Mouse (Mus musculus): Measurements from ENCODE around the gene Dgki. TPM values are rescaled to one million over a fixed set of nuclear protein-coding genes. Genes with fewer than 3 reads are reported as not detected.
"Not testable (repeated sequence)": the region's sequence is repeated elsewhere in the genome, so short reads cannot be mapped to it uniquely, and the experiment has no call there.

The Dgki gene
- polyA plus RNA-seq, 3 experiments from 2014 or later: 0.17 to 0.75 TPM; not detected in 1

GRCm38 (mm10) chr6:37143867-37144163 lies 156.2 kb downstream of the Dgki start:
- ATAC-seq: no peak

- no peak for ATAC-seq
Observed at GRCm38 (mm10) chr6:37142991-37143866, 156.8 kb downstream of the Dgki start.

- ATAC-seq: no peak
Observed at GRCm38 (mm10) chr6:37138816-37139215, 161.2 kb downstream of the Dgki start.

- no peak for ATAC-seq
Observed at GRCm38 (mm10) chr6:37131257-37131656, 168.7 kb downstream of the Dgki start.

- no peak for ATAC-seq
Observed at GRCm38 (mm10) chr6:37120417-37121154, 179.4 kb downstream of the Dgki start.

GRCm38 (mm10) chr6:37119205-37119604 lies 180.8 kb downstream of the Dgki start:
- no peak for ATAC-seq

- no peak for ATAC-seq
Observed at GRCm38 (mm10) chr6:37113048-37113447, 186.9 kb downstream of the Dgki start.

GRCm38 (mm10) chr6:37106236-37106635 lies 193.7 kb downstream of the Dgki start:
- ATAC-seq: not testable (repeated sequence)

- ATAC-seq: no peak
Observed at GRCm38 (mm10) chr6:37100413-37100812, 199.6 kb downstream of the Dgki start.

GRCm38 (mm10) chr6:37097356-37098155 lies 202.4 kb downstream of the Dgki start:
- peak; percentile 70 for ATAC-seq

GRCm38 (mm10) chr6:37096840-37097305 lies 203.1 kb downstream of the Dgki start:
- no peak for ATAC-seq

- ATAC-seq: no peak
Observed at GRCm38 (mm10) chr6:37089148-37090111, 210.6 kb downstream of the Dgki start.

GRCm38 (mm10) chr6:37082990-37083389 lies 217.0 kb downstream of the Dgki start:
- ATAC-seq: no peak

GRCm38 (mm10) chr6:37072401-37073016 lies 227.5 kb downstream of the Dgki start:
- ATAC-seq: no peak

GRCm38 (mm10) chr6:37069836-37070600 lies 230.0 kb downstream of the Dgki start:
- ATAC-seq: no peak

GRCm38 (mm10) chr6:37068737-37069136 lies 231.2 kb downstream of the Dgki start:
- ATAC-seq: no peak

GRCm38 (mm10) chr6:37067357-37067756 lies 232.6 kb downstream of the Dgki start:
- ATAC-seq: no peak

GRCm38 (mm10) chr6:37064214-37064830 lies 235.7 kb downstream of the Dgki start:
- no peak for ATAC-seq

GRCm38 (mm10) chr6:37063266-37063665 lies 236.7 kb downstream of the Dgki start:
- ATAC-seq: no peak

GRCm38 (mm10) chr6:37060114-37060513 lies 239.9 kb downstream of the Dgki start:
- no peak for ATAC-seq

Measured in inflammation-experienced regulatory T-cells, adult 6 months (primary cell).